Mouse (Mus musculus) midbrain, embryonic 10.5 days (tissue): ENCODE measurements around the gene Slc25a13. TPM values are rescaled to one million over a fixed set of nuclear protein-coding genes. Genes with fewer than 3 reads are reported as not detected.

ENCODE experiments used
- DNase-seq: peaks from one replicate; pipeline ENCODE4 v3.0.0-alpha.2; 2017; ENCODE audit warnings: low spot score
- H3K27ac ChIP-seq: fragments of 300-500 bp; sonication (generic); replicated peaks from 2 replicates; pipeline ENCODE4 v1.5.1; 2016; ENCODE audit warnings: mild to moderate bottlenecking
- H3K27me3 ChIP-seq: fragments of 300-500 bp; sonication (generic); 2 replicates; pipeline ENCODE4 v1.6.1; 2016; ENCODE audit warnings: low read depth, mild to moderate bottlenecking; ENCODE audit not compliant: poor library complexity, severe bottlenecking
- H3K36me3 ChIP-seq: fragments of 300-500 bp; sonication (generic); 2 replicates; pipeline ENCODE4 v1.6.1; 2016; ENCODE audit warnings: mild to moderate bottlenecking, moderate library complexity
- H3K4me1 ChIP-seq: fragments of 300-500 bp; sonication (generic); 2 replicates; pipeline ENCODE4 v1.6.1; 2016
- H3K4me3 ChIP-seq: fragments of 300-500 bp; sonication (generic); 2 replicates; pipeline ENCODE4 v1.5.1; 2016; ENCODE audit warnings: mild to moderate bottlenecking, moderate library complexity
- H3K9me3 ChIP-seq: fragments of 300-500 bp; sonication (generic); replicated peaks from 2 replicates; pipeline ENCODE4 v1.6.1; 2016; ENCODE audit warnings: mild to moderate bottlenecking
- WGBS: fragments of 180-500 bp; shearing (Covaris S2); methylation state at CpG from one replicate; pipeline ENCODE4 v1.1.7; 2016; 5-methylcytosine and 5-hydroxymethylcytosine counted together
- polyA plus RNA-seq: library from polyadenylated mRNA; unstranded; fragments of >200 nt; fragmentation: Nextera tagmentation; extraction: Ambion mirVana; gene quantifications from 2 replicates; pipeline ENCODE4 v1.2.1, GENCODE M21; 2016

Gene Slc25a13
- polyA plus RNA-seq, 1 experiment from 2014 or later: 47.4 TPM

DNA sequence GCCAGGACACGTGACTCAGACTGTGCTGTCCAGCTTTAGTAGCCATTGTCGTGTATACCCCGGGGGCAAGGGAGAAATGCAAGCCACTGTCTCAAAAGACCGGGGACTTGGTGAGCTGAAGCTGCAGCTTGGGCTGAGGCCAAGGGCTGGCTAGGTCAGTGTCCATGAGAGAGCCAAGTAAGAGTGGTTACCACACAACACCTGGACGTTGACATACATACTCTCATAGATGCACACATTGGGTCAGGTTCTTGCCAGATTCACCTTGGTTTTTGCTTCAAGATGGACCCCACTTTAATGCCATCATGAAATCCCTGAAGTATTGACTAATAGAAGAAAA lies 283 bp upstream of the Slc25a13 start:
- Histone ChIP-seq H3K4me3 (peak overlapping the region; percentile 79), H3K4me1 (peaks cover 21% of the 10 kb centered on the region), H3K27me3 (no peaks in the 10 kb centered on the region; the same call in 1 of the 2 replicates), H3K36me3 (no peaks in the 10 kb centered on the region), H3K9me3 (no peaks in the 10 kb centered on the region), H3K27ac (peak overlapping the region; percentile 94)
- no peak for DNase-seq
- 11% methylated on average over 5 of the region's 5 CpGs for WGBS

DNA sequence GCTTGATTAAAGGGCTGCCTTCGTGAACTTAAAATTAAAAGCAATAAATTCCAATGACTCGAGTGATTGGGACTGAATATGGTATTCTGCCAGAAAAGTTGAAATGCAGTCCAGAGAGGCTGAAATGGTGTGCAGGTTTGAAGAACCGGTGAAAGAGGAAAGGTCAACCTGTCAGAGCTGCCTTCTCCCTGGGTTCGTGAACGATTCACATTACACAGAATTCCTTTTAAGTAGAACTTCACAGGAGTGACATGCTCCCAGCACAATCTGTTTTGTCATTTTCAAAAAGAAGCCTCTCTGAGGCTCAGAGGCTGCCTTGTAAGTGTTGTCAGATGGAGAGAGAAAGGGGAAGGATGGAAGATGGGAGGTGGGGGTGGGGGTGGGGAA lies 860 bp downstream of the Slc25a13 start:
- Histone ChIP-seq H3K4me1 (peaks cover 21% of the 10 kb centered on the region), H3K4me3 (peak overlapping the region; percentile 79), H3K36me3 (0 out of 2 replicates have a peak, but pooled peaks cover 5% of the 10 kb centered on the region), H3K27me3 (no peaks in the 10 kb centered on the region), H3K9me3 (no peaks in the 10 kb centered on the region), H3K27ac (peak overlapping the region; percentile 94)
- DNase-seq: no peak
- 44% methylated on average over 5 of the region's 5 CpGs for WGBS

DNA sequence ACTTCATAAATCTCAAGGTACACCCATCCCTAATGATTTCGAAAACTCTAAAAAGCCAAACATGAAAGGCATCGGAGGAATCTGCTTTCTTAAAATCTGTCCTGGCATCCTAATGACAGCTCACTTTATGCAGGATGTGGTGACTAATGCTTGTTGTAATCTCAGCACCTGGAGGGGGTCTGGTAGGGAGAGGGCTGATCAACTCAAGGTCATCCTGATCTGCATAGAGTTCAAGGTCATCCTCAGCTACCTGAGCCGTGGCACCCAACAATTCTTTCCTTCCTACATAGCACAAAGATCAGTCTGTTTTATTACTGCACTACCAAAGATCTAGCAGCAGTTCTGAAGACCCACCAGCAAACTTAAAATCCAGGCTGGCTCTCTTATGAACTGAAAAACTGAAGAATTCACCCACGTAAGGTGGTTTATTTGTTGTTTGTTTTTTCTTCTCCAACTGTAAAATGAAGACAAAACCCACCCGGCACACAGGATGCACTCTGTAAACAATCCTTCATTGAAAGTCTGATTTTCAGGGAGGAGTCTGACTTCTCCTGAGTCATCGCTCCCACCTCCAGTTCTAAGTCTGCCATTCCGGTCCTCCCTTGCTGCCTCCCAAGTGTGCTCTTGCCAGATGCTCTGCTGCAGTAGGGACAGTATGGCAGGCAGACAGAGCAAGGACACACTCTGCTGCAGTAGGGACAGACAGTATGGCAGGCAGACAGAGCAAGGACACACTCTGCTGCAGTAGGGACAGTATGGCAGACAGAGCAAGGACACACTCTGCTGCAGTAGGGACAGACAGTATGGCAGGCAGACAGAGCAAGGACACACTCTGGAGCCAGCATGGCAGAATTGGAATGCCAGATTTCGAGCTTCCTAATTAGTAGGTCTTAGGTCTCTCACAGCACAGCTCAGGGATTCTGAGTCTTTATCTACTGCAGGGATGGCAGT lies 4.3 kb downstream of the Slc25a13 start:
- DNase-seq: no peak
- Histone ChIP-seq H3K4me3 (no peak overlapping the region), H3K4me1 (peaks cover 26% of the 10 kb centered on the region), H3K36me3 (0 out of 2 replicates have a peak, but pooled peaks cover 12% of the 10 kb centered on the region), H3K9me3 (no peaks in the 10 kb centered on the region), H3K27ac (no peak overlapping the region), H3K27me3 (no peaks in the 10 kb centered on the region)
- WGBS: 85% methylated on average over 8 of the region's 8 CpGs

DNA sequence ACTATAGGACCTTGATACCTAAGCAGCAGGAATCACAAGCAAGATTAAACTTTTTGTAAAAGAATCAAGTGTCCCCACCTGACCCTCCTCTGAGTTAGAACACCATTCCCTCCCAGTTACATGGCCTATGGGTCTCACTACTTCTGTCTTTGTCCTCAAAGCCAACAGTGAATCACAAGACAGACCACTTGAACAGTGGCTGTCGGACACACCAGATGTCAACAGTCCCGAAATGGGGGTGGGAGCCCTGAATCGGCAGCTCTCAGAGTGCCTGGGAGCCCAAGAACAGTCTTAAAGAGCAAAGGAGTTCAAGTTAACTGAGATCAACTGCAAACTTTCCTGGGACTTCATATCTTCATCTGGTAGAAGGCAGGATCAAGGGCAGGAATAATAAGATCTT lies 5.0 kb downstream of the Slc25a13 start:
- Histone ChIP-seq H3K4me1 (peaks cover 21% of the 10 kb centered on the region), H3K27ac (no peak overlapping the region), H3K4me3 (no peak overlapping the region), H3K27me3 (no peaks in the 10 kb centered on the region), H3K36me3 (0 out of 2 replicates have a peak, but pooled peaks cover 12% of the 10 kb centered on the region), H3K9me3 (no peaks in the 10 kb centered on the region)
- WGBS: 91% methylated on average over 3 of the region's 3 CpGs
- DNase-seq: no peak

DNA sequence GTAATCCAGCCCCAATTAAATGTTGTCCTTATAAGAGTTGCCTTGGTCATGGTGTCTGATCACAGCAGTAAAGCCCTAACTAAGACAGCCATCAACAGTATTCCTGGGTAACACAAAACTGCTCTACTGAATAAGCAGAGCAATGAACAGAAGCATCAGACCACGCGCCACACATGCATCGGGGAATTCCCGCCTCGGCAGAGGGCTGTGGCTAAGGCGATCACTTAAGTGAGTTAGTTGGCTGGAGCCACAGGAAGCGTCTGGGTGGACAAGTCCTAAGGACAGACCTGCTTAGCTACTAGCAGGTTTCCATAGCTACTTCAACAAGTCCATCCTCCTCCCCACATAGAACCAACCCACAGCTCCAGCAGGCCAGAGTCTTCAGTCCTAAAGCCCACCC lies 6.3 kb downstream of the Slc25a13 start:
- 0 out of 2 replicates have a peak, but pooled peaks cover 12% of the 10 kb centered on the region for H3K36me3 ChIP-seq
- no peak for DNase-seq
- peaks cover 8% of the 10 kb centered on the region for H3K4me1 ChIP-seq
- no peak overlapping the region for H3K27ac ChIP-seq
- 89% methylated on average over 7 of the region's 7 CpGs for WGBS
- no peaks in the 10 kb centered on the region for H3K9me3 ChIP-seq
- no peaks in the 10 kb centered on the region for H3K27me3 ChIP-seq
- H3K4me3 ChIP-seq: no peak overlapping the region

DNA sequence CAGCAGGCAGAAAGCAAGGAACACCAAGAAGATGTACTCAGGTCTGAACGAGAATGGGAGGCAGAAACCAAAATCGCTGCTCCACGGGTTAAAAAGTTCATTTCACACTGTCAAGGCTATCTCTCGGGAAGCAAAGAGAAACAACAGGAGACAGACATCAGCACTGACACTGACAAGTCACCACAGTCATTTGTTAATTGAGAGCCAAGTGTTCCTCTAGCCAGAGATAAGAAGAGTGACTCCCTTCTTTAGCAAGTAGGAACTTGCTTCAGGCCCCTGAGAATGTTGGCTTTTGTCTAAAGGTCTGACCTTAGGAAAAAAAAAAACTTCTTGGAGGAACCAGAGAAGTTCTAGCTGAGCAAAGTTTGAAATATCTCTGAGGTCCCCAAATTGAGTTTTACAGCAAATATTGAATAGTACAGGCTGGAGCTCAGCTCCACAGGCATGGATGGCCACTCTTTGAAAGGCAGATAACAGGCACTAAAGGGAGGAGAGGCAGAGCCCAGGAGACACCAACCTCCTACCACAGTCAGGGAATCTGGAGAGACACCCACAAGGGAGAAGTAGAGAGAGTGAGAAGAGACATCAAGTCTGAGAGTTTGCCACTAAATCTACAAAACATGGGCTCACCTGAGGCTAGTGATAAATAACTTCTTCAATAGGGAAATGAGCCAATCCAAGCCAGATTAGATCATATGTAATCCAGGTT lies 8.5 kb downstream of the Slc25a13 start:
- WGBS: 71% methylated on average over 4 of the region's 4 CpGs
- H3K4me1 ChIP-seq: peaks cover 5% of the 10 kb centered on the region; the same call in 1 of the 2 replicates
- H3K9me3 ChIP-seq: no peaks in the 10 kb centered on the region
- 0 out of 2 replicates have a peak, but pooled peaks cover 12% of the 10 kb centered on the region for H3K36me3 ChIP-seq
- no peak overlapping the region for H3K27ac ChIP-seq
- H3K4me3 ChIP-seq: no peak overlapping the region
- H3K27me3 ChIP-seq: no peaks in the 10 kb centered on the region
- no peak for DNase-seq

DNA sequence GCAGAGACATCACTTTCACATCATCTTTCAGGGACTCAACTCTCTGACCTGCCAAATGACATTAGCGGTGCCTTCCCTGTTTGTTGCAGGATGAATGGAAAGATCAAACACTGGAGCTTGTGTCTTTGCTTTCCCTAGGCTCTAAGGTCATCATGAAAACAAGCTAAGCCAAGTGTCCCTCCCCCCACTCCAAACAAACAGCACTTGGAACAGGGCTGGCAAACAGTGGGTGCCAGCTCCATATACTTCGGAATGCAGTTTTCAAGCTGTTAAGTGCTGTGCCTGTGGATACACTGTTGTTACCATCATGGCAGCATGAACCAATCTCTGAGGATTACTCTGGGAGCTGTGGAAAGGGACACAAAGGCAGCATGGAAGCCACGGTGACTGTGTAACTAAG lies 9.1 kb downstream of the Slc25a13 start:
- Histone ChIP-seq H3K4me3 (no peak overlapping the region), H3K9me3 (no peaks in the 10 kb centered on the region), H3K27ac (no peak overlapping the region), H3K27me3 (no peaks in the 10 kb centered on the region), H3K36me3 (0 out of 2 replicates have a peak, but pooled peaks cover 12% of the 10 kb centered on the region), H3K4me1 (peaks cover 5% of the 10 kb centered on the region; the same call in 1 of the 2 replicates)
- 71% methylated on average over 3 of the region's 3 CpGs for WGBS
- DNase-seq: no peak

DNA sequence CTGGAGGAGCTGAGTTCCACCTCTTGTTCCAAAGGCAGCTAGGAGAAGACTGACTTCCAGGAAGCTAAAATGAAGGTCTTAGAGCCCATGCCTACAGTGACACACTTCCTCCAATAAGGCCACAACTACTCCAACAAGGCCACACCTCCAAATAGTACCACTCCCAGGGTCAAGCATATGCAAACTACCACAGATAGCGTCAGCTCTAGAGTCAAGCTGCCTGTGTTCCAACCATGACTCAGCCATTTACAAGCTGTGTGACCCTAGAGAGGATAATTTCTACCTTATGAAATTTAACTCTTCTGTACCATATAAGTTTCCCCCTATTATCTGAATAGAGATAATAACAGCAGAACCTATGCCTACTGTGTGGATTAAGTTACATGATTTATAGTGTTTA lies 9.6 kb downstream of the Slc25a13 start:
- DNase-seq: no peak
- H3K9me3 ChIP-seq: no peaks in the 10 kb centered on the region
- H3K36me3 ChIP-seq: 0 out of 2 replicates have a peak, but pooled peaks cover 12% of the 10 kb centered on the region
- H3K4me1 ChIP-seq: peaks cover 5% of the 10 kb centered on the region; the same call in 1 of the 2 replicates
- H3K27me3 ChIP-seq: no peaks in the 10 kb centered on the region
- no peak overlapping the region for H3K4me3 ChIP-seq
- WGBS: 83% methylated on average over 1 of the region's 1 CpGs
- H3K27ac ChIP-seq: no peak overlapping the region

DNA sequence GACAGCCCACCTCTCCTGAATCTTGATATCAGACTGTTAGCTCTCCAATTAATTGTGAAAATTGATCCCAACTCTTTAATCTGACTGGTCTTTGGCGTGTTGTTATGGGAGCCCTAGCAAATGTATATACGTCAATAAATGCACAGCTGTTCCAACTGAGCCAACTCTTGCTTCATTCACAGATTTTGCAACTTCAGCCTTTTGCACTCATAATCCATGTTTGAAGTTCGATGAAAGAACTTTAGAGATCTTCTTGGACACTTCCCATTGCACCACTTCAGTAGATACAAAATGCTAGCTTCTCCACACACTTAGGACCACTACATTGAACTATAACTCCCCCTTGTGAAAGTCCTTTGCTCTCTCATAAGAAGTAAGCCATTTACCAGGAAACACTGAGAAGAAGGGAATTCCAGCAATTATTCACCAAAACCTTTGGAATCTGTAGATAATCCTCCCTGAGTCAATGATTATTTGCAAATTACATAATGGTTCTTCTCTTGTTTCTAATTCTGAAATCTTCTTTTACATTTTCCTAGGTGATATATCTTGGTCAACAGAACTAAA lies 11.3 kb downstream of the Slc25a13 start:
- no peak for DNase-seq
- no peak overlapping the region for H3K27ac ChIP-seq
- H3K4me3 ChIP-seq: no peak overlapping the region
- H3K36me3 ChIP-seq: peaks cover 9% of the 10 kb centered on the region
- H3K27me3 ChIP-seq: no peaks in the 10 kb centered on the region
- peaks cover 5% of the 10 kb centered on the region; the same call in 1 of the 2 replicates for H3K4me1 ChIP-seq
- H3K9me3 ChIP-seq: no peaks in the 10 kb centered on the region
- 91% methylated on average over 3 of the region's 3 CpGs for WGBS

DNA sequence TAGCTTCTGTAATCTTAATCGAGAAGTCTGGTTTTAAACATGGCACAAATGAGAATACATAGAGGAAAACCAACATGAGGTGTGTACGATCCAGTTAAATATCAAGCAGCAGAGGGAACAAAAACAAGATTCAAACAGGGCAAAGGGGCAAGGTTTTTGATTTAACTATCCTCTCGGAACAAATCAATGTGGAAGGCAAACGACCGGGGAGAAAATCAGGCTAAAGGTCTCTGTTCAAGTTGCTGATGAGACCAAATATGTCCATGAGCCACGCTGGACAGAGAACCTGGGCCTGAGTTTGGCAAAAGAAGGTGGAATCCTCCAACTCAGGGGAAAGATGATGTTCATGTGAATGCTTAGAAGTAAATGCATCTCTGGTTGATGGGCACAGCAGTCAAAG lies 14.5 kb downstream of the Slc25a13 start:
- no peaks in the 10 kb centered on the region for H3K9me3 ChIP-seq
- 92% methylated on average over 6 of the region's 6 CpGs for WGBS
- no peaks in the 10 kb centered on the region for H3K27me3 ChIP-seq
- no peak overlapping the region for H3K4me3 ChIP-seq
- no peak for DNase-seq
- H3K36me3 ChIP-seq: peaks cover 16% of the 10 kb centered on the region
- H3K27ac ChIP-seq: no peak overlapping the region
- no peaks in the 10 kb centered on the region for H3K4me1 ChIP-seq

DNA sequence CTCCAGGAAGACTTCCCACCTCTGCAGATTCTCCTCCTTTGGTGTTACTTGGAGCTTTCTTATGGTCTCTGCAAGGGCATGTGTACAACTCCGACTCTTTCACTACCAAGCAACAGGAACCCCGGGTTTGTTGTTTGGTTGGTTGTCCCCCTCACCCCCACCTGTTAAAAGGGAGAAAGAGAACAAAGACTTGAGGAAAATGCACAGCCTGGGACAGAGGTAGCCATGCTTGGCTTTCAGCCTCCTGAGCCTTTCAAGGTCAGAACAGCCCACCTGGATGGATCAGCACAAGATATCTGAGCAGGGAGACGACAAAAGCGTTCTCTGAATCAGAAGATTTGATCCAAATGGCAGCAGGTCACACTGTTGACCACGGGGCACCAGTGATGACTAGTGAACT lies 15.0 kb downstream of the Slc25a13 start:
- Histone ChIP-seq H3K27ac (no peak overlapping the region), H3K9me3 (no peaks in the 10 kb centered on the region), H3K4me3 (no peak overlapping the region), H3K27me3 (no peaks in the 10 kb centered on the region), H3K4me1 (no peaks in the 10 kb centered on the region), H3K36me3 (peaks cover 16% of the 10 kb centered on the region)
- 85% methylated on average over 5 of the region's 5 CpGs for WGBS
- DNase-seq: no peak

DNA sequence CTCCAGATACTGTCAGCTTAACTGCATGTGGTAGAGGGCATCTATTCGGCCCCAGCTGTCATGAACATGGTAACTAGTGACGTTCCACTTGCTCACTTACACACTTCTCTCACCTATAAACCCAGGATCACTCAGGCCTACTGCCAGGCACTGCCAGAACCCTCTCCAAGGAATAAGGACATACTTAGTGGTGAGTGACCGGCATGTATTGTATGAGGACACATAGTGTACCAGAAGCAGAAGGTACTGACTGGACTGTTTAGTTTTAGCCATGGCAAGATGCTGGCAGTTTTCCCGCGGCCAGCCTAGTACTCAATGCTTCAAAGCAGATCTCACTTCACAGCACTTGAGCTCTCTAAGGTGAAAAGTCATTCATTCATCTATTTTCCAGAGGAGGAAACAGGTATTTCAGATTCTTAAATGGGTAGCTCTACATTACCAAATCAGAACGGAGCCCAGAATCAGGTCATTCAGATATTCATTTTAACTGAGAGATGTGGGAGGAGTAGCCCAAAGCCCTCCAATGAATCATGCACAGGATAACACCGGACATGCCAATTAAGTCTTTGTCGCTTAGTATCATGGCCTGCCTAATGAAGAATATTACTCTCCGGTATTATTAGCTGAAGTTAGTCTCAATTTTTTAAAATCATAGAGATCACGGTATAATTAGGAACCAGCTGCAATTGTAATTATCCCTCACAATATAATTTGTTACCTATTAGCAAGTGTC lies 17.7 kb downstream of the Slc25a13 start:
- DNase-seq: no peak
- H3K9me3 ChIP-seq: no peaks in the 10 kb centered on the region
- H3K27me3 ChIP-seq: no peaks in the 10 kb centered on the region
- WGBS: 95% methylated on average over 10 of the region's 10 CpGs
- peaks cover 16% of the 10 kb centered on the region for H3K36me3 ChIP-seq
- H3K4me3 ChIP-seq: no peak overlapping the region
- no peak overlapping the region for H3K27ac ChIP-seq
- no peaks in the 10 kb centered on the region for H3K4me1 ChIP-seq
